Mouse (Mus musculus) B cell, adult (primary cell): ENCODE measurements around the gene Zfp972. TPM values are rescaled to one million over a fixed set of nuclear protein-coding genes. Genes with fewer than 3 reads are reported as not detected.

Source experiments
- total RNA-seq: library from RNA; stranded (reverse); gene quantifications from 4 replicates; pipeline ENCODE4 v1.2.4, GENCODE M21; 2023; ENCODE audit not compliant: inconsistent age

Zfp972 gene
- total RNA-seq: 1.7 TPM in 1 of 4 replicates, not detected in the others

DNA sequence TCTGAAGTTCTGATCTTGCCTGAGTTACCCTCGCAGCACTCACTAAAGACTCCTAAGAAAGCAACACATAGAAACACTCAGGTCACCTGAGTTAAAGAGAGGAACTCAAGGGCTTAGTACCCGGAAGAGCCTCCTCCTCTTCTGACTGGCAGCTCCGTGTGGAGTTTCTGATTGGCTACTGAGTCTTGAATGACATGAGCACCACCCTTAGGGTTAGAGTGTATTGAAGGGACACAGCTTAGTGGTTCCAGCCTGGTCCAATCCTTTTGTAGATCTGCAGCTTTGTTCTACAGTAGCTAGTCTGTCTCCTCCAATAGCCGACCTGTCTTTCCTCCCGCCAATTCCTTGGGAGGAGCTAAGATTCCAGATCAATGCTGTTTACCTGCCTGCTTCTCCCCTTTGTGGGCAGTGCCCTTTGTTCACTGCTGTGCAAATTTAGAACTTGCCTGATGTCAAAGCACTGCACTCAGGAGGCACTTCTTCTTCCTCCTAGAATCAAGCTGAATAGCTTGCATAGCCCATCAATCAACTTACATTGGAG lies at the start of gene Zfp972:
TSS of gene Zfp972 (minus strand) at position 51 of the 541 bp plus-strand sequence.

DNA sequence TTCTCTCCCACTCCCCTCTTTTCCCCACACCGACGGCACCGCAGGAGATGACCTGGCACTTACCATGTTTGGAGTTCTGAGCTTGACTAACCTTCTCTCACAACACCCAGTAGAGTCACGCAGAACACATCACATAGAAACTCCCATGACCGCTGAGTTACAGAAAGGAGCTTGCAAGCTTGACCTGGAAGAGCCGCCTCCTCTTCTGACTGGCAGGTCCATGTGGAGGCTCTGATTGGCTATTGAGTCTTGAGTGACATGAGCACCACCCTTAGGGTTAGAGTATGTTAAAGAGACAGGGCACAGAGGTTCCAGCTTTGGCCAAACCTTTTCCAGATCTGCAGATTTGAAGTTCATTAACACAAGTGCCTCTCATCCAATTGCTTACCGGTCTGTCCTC lies 31.7 kb upstream of the Zfp972 start, which contains the start of gene Gm14326:
TSS of gene Gm14326 (minus strand) at position 153 of the 400 bp plus-strand sequence.

DNA sequence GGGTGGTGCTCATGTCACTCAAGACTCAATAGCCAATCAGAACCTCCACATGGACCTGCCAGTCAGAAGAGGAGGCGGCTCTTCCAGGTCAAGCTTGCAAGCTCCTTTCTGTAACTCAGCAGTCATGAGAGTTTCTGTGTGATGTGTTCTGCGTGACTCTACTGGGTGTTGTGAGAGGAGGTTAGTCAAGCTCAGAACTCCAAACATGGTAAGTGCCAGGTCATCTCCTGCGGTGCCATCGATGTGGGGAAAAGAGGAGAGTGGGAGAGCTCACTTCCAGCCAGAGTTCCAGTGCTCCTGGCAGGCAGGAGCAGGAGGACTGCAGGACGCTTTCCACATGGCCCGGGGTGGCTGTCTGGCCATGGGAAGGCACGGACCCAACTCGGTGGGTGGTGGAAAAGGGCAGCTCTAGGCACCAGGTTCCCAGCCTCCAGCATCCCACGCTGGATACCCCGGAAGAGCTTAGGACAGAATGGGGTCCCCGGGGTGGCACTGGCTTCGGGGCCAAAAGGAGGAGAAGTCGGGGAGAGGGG lies 28.3 kb downstream of the Zfp972 start, which contains the start of gene Gm14327:
TSS of gene Gm14327 (plus strand) at position 51 of the 533 bp plus-strand sequence.

Other genes with a start within 250 kb of the Zfp972 start
- 4.0 to 5.6 TPM (median 4.6 TPM) in 4 replicates for gene Gm14322, start 166.3 kb downstream of the Zfp972 start, total RNA-seq
- gene Gm14325, start 85.3 kb downstream of the Zfp972 start, total RNA-seq: 3.0 to 9.9 TPM (median 5.8 TPM) in 4 replicates
- gene Gm14327, start 28.5 kb downstream of the Zfp972 start, total RNA-seq: 0.51 to 2.1 TPM (median 1.8 TPM) in 3 of 4 replicates, not detected in the other
- 3.8 to 7.8 TPM (median 5.5 TPM) in 4 replicates for gene Gm14326, start 31.7 kb upstream of the Zfp972 start, total RNA-seq
- gene Zfp971, start 97.7 kb upstream of the Zfp972 start, total RNA-seq: 13.6 to 19.4 TPM (median 14.7 TPM) in 4 replicates
- 3.2 to 4.3 TPM (median 4.0 TPM) in 4 replicates for gene Zfp931, start 152.9 kb upstream of the Zfp972 start, total RNA-seq
- not detected in 4 replicates for gene Phactr3, start 193.4 kb upstream of the Zfp972 start, total RNA-seq